21 mouse cellular contexts compared by ENCODE assay signal in genomic region chr2:151879760-151880159, GRCm38 (mm10). TPM values are rescaled to one million over a fixed set of nuclear protein-coding genes. Genes with fewer than 3 reads are reported as not detected.
DNase-seq lines count a peak whose midpoint lies in the region; ATAC-seq and TF ChIP-seq lines count a peak whose summit lies in the region.
"Had no signal": no experiment of that assay in that cellular context is flagged by ENCODE, and none has a peak within 500 bp of the region (broad histone marks: within the 10 kb centered on the region; RNA-seq: fewer than 3 reads in every experiment).

No protein-coding gene starts in this region.

- DNase-seq in hindbrain, postnatal 0 days (ENCODE audit: low spot score): peak; percentile 12
- DNase-seq in limb, embryonic 14.5 days (ENCODE audit: low spot score): peak; percentile 4
- DNase-seq in limb, embryonic 10.5 days (ENCODE audit: low spot score): no peak
- peak; percentile 53 for DNase-seq in MN1 (ENCODE audit: low spot score)
- DNase-seq in thymus, postnatal 14 days: no peak
- DNase-seq: adrenal gland, adult 8-10 months; B cell, adult 2 months; cerebellum, adult 11-12 months; gastrocnemius, postnatal 36 days; lung, postnatal 36 days; right cerebral cortex, postnatal 25 days had no signal

- H3K27me3 ChIP-seq in hindbrain, postnatal 0 days (ENCODE audit: insufficient read depth, low read length): no peaks in the 10 kb centered on the region
- H3K27me3 ChIP-seq in hindbrain, embryonic 12.5 days: no peaks in the 10 kb centered on the region; the same call in 1 of the 2 replicates
- no peaks in the 10 kb centered on the region for H3K27me3 ChIP-seq in limb, embryonic 14.5 days (ENCODE audit: control insufficient read depth, insufficient read depth, low read length)
- H3K27me3 ChIP-seq in limb, embryonic 10.5 days (ENCODE audit: low read depth, poor library complexity, severe bottlenecking): no peaks in the 10 kb centered on the region
- no peaks in the 10 kb centered on the region; the same call in 1 of the 2 replicates for H3K27me3 ChIP-seq in liver, embryonic 12.5 days (replicated peaks)
- H3K27me3 ChIP-seq: embryonic facial prominence, embryonic 13.5 days; midbrain, embryonic 13.5 days had no signal

- no peak overlapping the region for H3K27ac ChIP-seq in hindbrain, postnatal 0 days
- H3K27ac ChIP-seq in hindbrain, embryonic 12.5 days: no peak overlapping the region
- no peak overlapping the region for H3K27ac ChIP-seq in limb, embryonic 14.5 days (replicated peaks; ENCODE audit: low read depth, low read length)
- H3K27ac ChIP-seq in limb, embryonic 10.5 days: no peak overlapping the region
- no peak overlapping the region for H3K27ac ChIP-seq in liver, embryonic 12.5 days
- H3K27ac ChIP-seq: embryonic facial prominence, embryonic 13.5 days; heart, embryonic 13.5 days; liver, embryonic 14.5 days; midbrain, embryonic 13.5 days had no signal

- H3K4me2 ChIP-seq in hindbrain, postnatal 0 days (ENCODE audit: low read depth, low read length): no peak overlapping the region
- no peak overlapping the region for H3K4me2 ChIP-seq in hindbrain, embryonic 12.5 days (replicated peaks)
- no peak overlapping the region for H3K4me2 ChIP-seq in limb, embryonic 14.5 days (replicated peaks; ENCODE audit: low read depth, low read length, severe bottlenecking)
- H3K4me2 ChIP-seq in liver, embryonic 12.5 days: no peak overlapping the region
- H3K4me2 ChIP-seq: embryonic facial prominence, embryonic 13.5 days; heart, embryonic 13.5 days; midbrain, embryonic 13.5 days had no signal

- H3K4me3 ChIP-seq in hindbrain, postnatal 0 days (ENCODE audit: low read length): no peak overlapping the region
- H3K4me3 ChIP-seq in hindbrain, embryonic 12.5 days: no peak overlapping the region
- no peak overlapping the region for H3K4me3 ChIP-seq in limb, embryonic 14.5 days (replicated peaks; ENCODE audit: low read length)
- no peak overlapping the region for H3K4me3 ChIP-seq in limb, embryonic 10.5 days
- no peak overlapping the region for H3K4me3 ChIP-seq in liver, embryonic 12.5 days
- H3K4me3 ChIP-seq: embryonic facial prominence, embryonic 13.5 days; heart, embryonic 13.5 days; midbrain, embryonic 13.5 days had no signal

- TF ChIP-seq POLR2A in limb, embryonic 14.5 days (IDR thresholded peaks at IDR 0.05; ENCODE audit: borderline replicate concordance, extremely low read depth, insufficient read depth, insufficient read length): no peak

- ATAC-seq in hindbrain, postnatal 0 days: 0 out of 2 replicates have a peak, but pooled peaks have one; percentile 32
- ATAC-seq in hindbrain, embryonic 12.5 days (ENCODE audit: low FRiP score): no peak
- ATAC-seq in limb, embryonic 14.5 days (ENCODE audit: low FRiP score, low read depth): no peak
- ATAC-seq in megakaryocyte, adult 5-6 weeks (ENCODE audit: poor library complexity, severe bottlenecking): 0 out of 2 replicates have a peak, but pooled peaks have one; percentile 27
- no peak for ATAC-seq in liver, embryonic 12.5 days
- ATAC-seq: inflammation-experienced regulatory T-cells, adult 6 months; midbrain, embryonic 13.5 days had no signal

- 55% methylated on average over 2 of the region's 2 CpGs for WGBS in hindbrain, postnatal 0 days
- 63% methylated on average over 2 of the region's 2 CpGs for WGBS in hindbrain, embryonic 12.5 days
- 58% methylated on average over 2 of the region's 2 CpGs for WGBS in limb, embryonic 14.5 days
- 62% methylated on average over 2 of the region's 2 CpGs for WGBS in limb, embryonic 10.5 days
- 31% methylated on average over 2 of the region's 2 CpGs for WGBS in liver, embryonic 12.5 days (ENCODE audit: insufficient replicate concordance)

- no peaks in the 10 kb centered on the region for H3K9me3 ChIP-seq in hindbrain, postnatal 0 days (ENCODE audit: low read length)
- no peaks in the 10 kb centered on the region for H3K9me3 ChIP-seq in hindbrain, embryonic 12.5 days (replicated peaks)
- H3K9me3 ChIP-seq in limb, embryonic 14.5 days (ENCODE audit: control insufficient read depth, low read length): no peaks in the 10 kb centered on the region
- no peaks in the 10 kb centered on the region for H3K9me3 ChIP-seq in limb, embryonic 10.5 days (replicated peaks)
- H3K9me3 ChIP-seq in liver, embryonic 12.5 days (replicated peaks): no peaks in the 10 kb centered on the region
- H3K9me3 ChIP-seq: embryonic facial prominence, embryonic 13.5 days; heart, embryonic 13.5 days; midbrain, embryonic 13.5 days had no signal

- H3K9ac ChIP-seq in hindbrain, postnatal 0 days (replicated peaks; ENCODE audit: low read length): no peak overlapping the region
- no peak overlapping the region for H3K9ac ChIP-seq in hindbrain, embryonic 12.5 days
- H3K9ac ChIP-seq in limb, embryonic 14.5 days (ENCODE audit: low read depth, low read length, severe bottlenecking): no peak overlapping the region
- H3K9ac ChIP-seq in liver, embryonic 12.5 days: no peak overlapping the region
- H3K9ac ChIP-seq: embryonic facial prominence, embryonic 13.5 days; heart, embryonic 13.5 days; liver, embryonic 14.5 days; midbrain, embryonic 13.5 days had no signal

- H3K36me3 ChIP-seq in hindbrain, postnatal 0 days (ENCODE audit: insufficient read depth, low read length): no peaks in the 10 kb centered on the region
- H3K36me3 ChIP-seq in hindbrain, embryonic 12.5 days: no peaks in the 10 kb centered on the region
- no peaks in the 10 kb centered on the region for H3K36me3 ChIP-seq in limb, embryonic 14.5 days (ENCODE audit: control insufficient read depth, insufficient read depth, low read length)
- H3K36me3 ChIP-seq in limb, embryonic 10.5 days: no peaks in the 10 kb centered on the region
- H3K36me3 ChIP-seq in liver, embryonic 12.5 days: no peaks in the 10 kb centered on the region
- H3K36me3 ChIP-seq: embryonic facial prominence, embryonic 13.5 days; heart, embryonic 13.5 days; midbrain, embryonic 13.5 days had no signal

- no peaks in the 10 kb centered on the region for H3K4me1 ChIP-seq in hindbrain, postnatal 0 days (ENCODE audit: insufficient read depth, low read length)
- no peaks in the 10 kb centered on the region for H3K4me1 ChIP-seq in hindbrain, embryonic 12.5 days
- no peaks in the 10 kb centered on the region for H3K4me1 ChIP-seq in limb, embryonic 14.5 days (ENCODE audit: control insufficient read depth, insufficient read depth, low read length)
- 0 out of 2 replicates have a peak, but pooled peaks cover 3% of the 10 kb centered on the region for H3K4me1 ChIP-seq in limb, embryonic 10.5 days
- H3K4me1 ChIP-seq in liver, embryonic 12.5 days: no peaks in the 10 kb centered on the region
- H3K4me1 ChIP-seq: embryonic facial prominence, embryonic 13.5 days; heart, embryonic 13.5 days had no signal

- peak; percentile 51 for TF ChIP-seq CTCF in hindbrain, postnatal 0 days (IDR thresholded peaks at IDR 0.05; ENCODE audit: low read depth)

RNA-seq across cellular contexts. Expression of gene Angpt4, which starts 31.2 kb away (rescaled TPM):
- total RNA-seq in hindbrain, postnatal 0 days (2014; rRNA removed): 0.10 and 0.14 TPM in 2 replicates
- polyA plus RNA-seq in hindbrain, postnatal 0 days (2015; fragmentation: Nextera tagmentation; extraction: Ambion mirVana): 0.28 and 0.29 TPM in 2 replicates
- 0.14 and 0.20 TPM in 2 replicates for polyA plus RNA-seq in hindbrain, embryonic 12.5 days (2016; fragmentation: Nextera tagmentation; extraction: Ambion mirVana)
- polyA plus RNA-seq in limb, embryonic 14.5 days (2012; rRNA removed): 0.53 and 0.59 TPM in 2 replicates
- polyA plus RNA-seq in limb, embryonic 14.5 days (2014; fragmentation: Nextera tagmentation; extraction: Ambion mirVana): 0.28 and 0.36 TPM in 2 replicates
- polyA plus RNA-seq in limb, embryonic 10.5 days (2016; fragmentation: Nextera tagmentation; extraction: Ambion mirVana): 0.46 and 0.48 TPM in 2 replicates
- not detected in 2 replicates for total RNA-seq in megakaryocyte, adult 5-6 weeks (2015)
- total RNA-seq in megakaryocyte, adult 5-6 weeks (2017): 0.26 TPM in 1 of 2 replicates, not detected in the other
- polyA plus RNA-seq in liver, embryonic 12.5 days (2016; fragmentation: Nextera tagmentation; extraction: Ambion mirVana): 0.05 and 0.08 TPM in 2 replicates
- total RNA-seq: hematopoietic stem cell, adult 5-6 weeks; MEL had no signal
- polyA plus RNA-seq: inflammation-experienced regulatory T-cells, adult 6 months had no signal

RNA-seq across cellular contexts. Expression of gene Rspo4, which starts 37.0 kb away (rescaled TPM):
- total RNA-seq in hindbrain, postnatal 0 days (2014; rRNA removed): 0.16 and 0.22 TPM in 2 replicates
- polyA plus RNA-seq in hindbrain, postnatal 0 days (2015; fragmentation: Nextera tagmentation; extraction: Ambion mirVana): 0.33 and 0.51 TPM in 2 replicates
- 0.40 and 0.48 TPM in 2 replicates for polyA plus RNA-seq in hindbrain, embryonic 12.5 days (2016; fragmentation: Nextera tagmentation; extraction: Ambion mirVana)
- 0.65 and 1.4 TPM in 2 replicates for polyA plus RNA-seq in limb, embryonic 14.5 days (2012; rRNA removed)
- 0.83 and 1.3 TPM in 2 replicates for polyA plus RNA-seq in limb, embryonic 14.5 days (2014; fragmentation: Nextera tagmentation; extraction: Ambion mirVana)
- 18.5 and 28.9 TPM in 2 replicates for polyA plus RNA-seq in limb, embryonic 10.5 days (2016; fragmentation: Nextera tagmentation; extraction: Ambion mirVana)
- total RNA-seq in megakaryocyte, adult 5-6 weeks (2015): not detected in 2 replicates
- not detected in 2 replicates for total RNA-seq in megakaryocyte, adult 5-6 weeks (2017)
- polyA plus RNA-seq in liver, embryonic 12.5 days (2016; fragmentation: Nextera tagmentation; extraction: Ambion mirVana): 0.11 TPM in 1 of 2 replicates, not detected in the other
- total RNA-seq: gastrocnemius, postnatal 36 days; hematopoietic stem cell, adult 5-6 weeks; MEL had no signal
- polyA plus RNA-seq: heart, embryonic 13.5 days; inflammation-experienced regulatory T-cells, adult 6 months; liver, embryonic 14.5 days had no signal

Comparison
In these comparisons a context has a peak if more than half of its experiments do, and no peak if none do; other contexts are left out.
1. ATAC-seq: peak in hindbrain, postnatal 0 days (single experiment) and megakaryocyte, adult 5-6 weeks (single experiment); none in hindbrain, embryonic 12.5 days (single experiment), limb, embryonic 14.5 days (single experiment) and liver, embryonic 12.5 days (single experiment).
2. DNase-seq: peak in hindbrain, postnatal 0 days (single experiment), limb, embryonic 14.5 days (single experiment) and MN1 (single experiment); none in limb, embryonic 10.5 days (single experiment) and thymus, postnatal 14 days (single experiment).